Mouse (Mus musculus) neural tube, embryonic 12.5 days (tissue): Measurements from ENCODE around the gene Sv2c. TPM values are rescaled to one million over a fixed set of nuclear protein-coding genes. Genes with fewer than 3 reads are reported as not detected.

ENCODE experiments used
- ATAC-seq: fragments of 200-750 bp; cut with Nextera tagmentation; 2 replicates; pipeline ENCODE4 v1.8.0; 2017; ENCODE audit warnings: low read depth, mild to moderate bottlenecking, moderate TSS enrichment, moderate library complexity; ENCODE audit not compliant: low FRiP score
- H3K27ac ChIP-seq: fragments of 300-500 bp; sonication (generic); 2 replicates; pipeline ENCODE4 v1.5.1; 2016
- H3K27me3 ChIP-seq: fragments of 300-500 bp; sonication (generic); replicated peaks from 2 replicates; pipeline ENCODE4 v1.6.1; 2016; ENCODE audit warnings: mild to moderate bottlenecking
- H3K36me3 ChIP-seq: fragments of 300-500 bp; sonication (generic); 2 replicates; pipeline ENCODE4 v1.6.1; 2016; ENCODE audit warnings: mild to moderate bottlenecking
- H3K4me1 ChIP-seq: fragments of 300-500 bp; sonication (generic); 2 replicates; pipeline ENCODE4 v1.6.1; 2016
- H3K4me2 ChIP-seq: fragments of 300-500 bp; sonication (generic); replicated peaks from 2 replicates; pipeline ENCODE4 v1.6.1; 2016; ENCODE audit warnings: mild to moderate bottlenecking
- H3K4me3 ChIP-seq: fragments of 300-500 bp; sonication (generic); 2 replicates; pipeline ENCODE4 v1.5.1; 2016
- H3K9ac ChIP-seq: fragments of 300-500 bp; sonication (generic); 2 replicates; pipeline ENCODE4 v1.6.1; 2016; ENCODE audit warnings: mild to moderate bottlenecking
- H3K9me3 ChIP-seq: fragments of 300-500 bp; sonication (generic); 2 replicates; pipeline ENCODE4 v1.6.1; 2016; ENCODE audit warnings: mild to moderate bottlenecking
- WGBS: fragments of 180-500 bp; shearing (Covaris S2); methylation state at CpG from one replicate; pipeline ENCODE4 v1.1.7; 2016; 5-methylcytosine and 5-hydroxymethylcytosine counted together
- polyA plus RNA-seq: library from polyadenylated mRNA; unstranded; fragments of >200 nt; fragmentation: Nextera tagmentation; extraction: Ambion mirVana; gene quantifications from 2 replicates; pipeline ENCODE4 v1.2.1, GENCODE M21; 2016

Sv2c gene
- polyA plus RNA-seq, 1 experiment from 2014 or later = 16.4 TPM

- no peaks in the 10 kb centered on the region for H3K27me3 ChIP-seq
- H3K4me1 ChIP-seq = peaks cover 23% of the 10 kb centered on the region
- ATAC-seq = no peak
- 91% methylated on average over 1 of the region's 1 CpGs for WGBS
- no peak overlapping the region for H3K4me2 ChIP-seq
- H3K9ac ChIP-seq = no peak overlapping the region
- H3K36me3 ChIP-seq = no peaks in the 10 kb centered on the region
- no peaks in the 10 kb centered on the region for H3K9me3 ChIP-seq
- no peak overlapping the region for H3K27ac ChIP-seq
- H3K4me3 ChIP-seq = no peak overlapping the region
Observed at GRCm38 (mm10) chr13:95963671-95964070, 168.7 kb downstream of the Sv2c start.

DNA sequence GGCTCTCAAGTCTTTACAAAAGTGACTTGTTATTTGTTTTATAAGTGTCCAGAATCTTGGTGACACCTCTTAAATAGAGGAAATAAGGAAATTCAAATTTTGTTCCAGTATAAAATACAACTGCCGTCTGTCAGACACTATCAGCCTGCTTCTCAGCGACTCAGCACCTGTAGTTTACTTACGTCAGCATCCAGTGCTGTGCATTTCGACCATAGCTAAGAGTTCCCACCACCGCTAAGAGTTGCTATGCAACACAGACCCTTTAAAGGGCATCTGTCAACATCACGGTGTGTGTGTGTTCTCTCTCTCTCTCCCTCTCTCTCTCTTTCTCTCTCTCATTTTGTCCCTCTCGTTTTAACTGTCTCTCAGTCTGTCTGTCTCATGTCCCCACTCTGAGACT, 170.5 kb downstream of the Sv2c start:
- Histone ChIP-seq H3K27ac (no peak overlapping the region), H3K27me3 (no peaks in the 10 kb centered on the region), H3K4me1 (peaks cover 23% of the 10 kb centered on the region), H3K36me3 (no peaks in the 10 kb centered on the region), H3K4me3 (no peak overlapping the region), H3K9me3 (no peaks in the 10 kb centered on the region), H3K9ac (no peak overlapping the region), H3K4me2 (peak overlapping the region; percentile 69)
- peak; percentile 45; the same call in 1 of the 2 replicates for ATAC-seq
- WGBS = 22% methylated on average over 7 of the region's 7 CpGs

GRCm38 (mm10) chr13:95961191-95961791, 171.1 kb downstream of the Sv2c start:
- Histone ChIP-seq H3K4me1 (peaks cover 23% of the 10 kb centered on the region), H3K27ac (no peak overlapping the region)

DNA sequence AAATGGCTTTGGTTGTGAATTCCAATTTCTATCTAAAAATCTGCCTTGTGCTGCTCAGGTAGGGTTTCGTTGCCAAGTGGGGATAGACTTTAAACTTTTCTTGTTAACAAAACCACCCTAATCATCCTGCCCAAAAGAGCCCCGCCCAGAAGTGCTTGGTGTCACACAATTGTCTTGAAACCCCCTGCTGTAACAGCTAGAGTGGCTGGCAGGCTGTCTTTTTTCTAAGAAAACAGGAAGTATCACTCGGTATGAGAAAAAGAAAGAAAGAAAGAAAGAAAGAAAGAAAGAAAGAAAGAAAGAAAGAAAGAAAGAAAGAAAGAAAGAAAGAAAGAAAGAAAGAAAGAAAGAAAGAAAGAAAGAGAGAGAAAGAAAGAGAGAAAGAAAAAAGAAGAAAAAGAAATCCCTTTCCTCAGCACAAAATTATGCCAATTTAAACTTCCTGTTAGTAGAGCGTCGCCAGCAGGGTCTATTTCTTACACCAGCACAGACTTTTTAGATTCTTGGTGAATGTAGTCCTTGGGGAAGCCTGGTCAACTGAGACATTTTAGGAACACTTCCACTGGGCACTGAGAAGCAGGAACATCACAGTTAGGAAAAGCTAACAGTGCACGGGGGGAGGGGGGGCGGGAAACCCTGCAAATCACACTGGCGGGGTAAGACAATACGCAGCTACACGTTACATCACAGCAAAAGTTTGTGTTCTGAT, 171.7 kb downstream of the Sv2c start:
- Histone ChIP-seq H3K27me3 (no peaks in the 10 kb centered on the region), H3K4me2 (peak overlapping the region; percentile 69), H3K9ac (peak overlapping the region; percentile 19; the same call in 1 of the 2 replicates), H3K9me3 (no peaks in the 10 kb centered on the region), H3K4me1 (peaks cover 23% of the 10 kb centered on the region), H3K36me3 (no peaks in the 10 kb centered on the region), H3K4me3 (peak overlapping the region; percentile 34; the same call in 1 of the 2 replicates), H3K27ac (no peak overlapping the region)
- ATAC-seq = peak; percentile 1; the same call in 1 of the 2 replicates
- WGBS = 5% methylated on average over 10 of the region's 10 CpGs

More at GRCm38 (mm10) chr13:95961191-95961791, 171.1 kb downstream of the Sv2c start:
- peak; percentile 49 for ATAC-seq
- Histone ChIP-seq H3K36me3 (no peaks in the 10 kb centered on the region), H3K9ac (peak overlapping the region; percentile 19; the same call in 1 of the 2 replicates), H3K4me2 (peak overlapping the region; percentile 69), H3K4me3 (peak overlapping the region; percentile 34), H3K9me3 (no peaks in the 10 kb centered on the region), H3K27me3 (no peaks in the 10 kb centered on the region)
- 19% methylated on average over 29 of the region's 29 CpGs for WGBS

GRCm38 (mm10) chr13:95959651-95960476, 172.5 kb downstream of the Sv2c start:
- peaks cover 23% of the 10 kb centered on the region for H3K4me1 ChIP-seq

DNA sequence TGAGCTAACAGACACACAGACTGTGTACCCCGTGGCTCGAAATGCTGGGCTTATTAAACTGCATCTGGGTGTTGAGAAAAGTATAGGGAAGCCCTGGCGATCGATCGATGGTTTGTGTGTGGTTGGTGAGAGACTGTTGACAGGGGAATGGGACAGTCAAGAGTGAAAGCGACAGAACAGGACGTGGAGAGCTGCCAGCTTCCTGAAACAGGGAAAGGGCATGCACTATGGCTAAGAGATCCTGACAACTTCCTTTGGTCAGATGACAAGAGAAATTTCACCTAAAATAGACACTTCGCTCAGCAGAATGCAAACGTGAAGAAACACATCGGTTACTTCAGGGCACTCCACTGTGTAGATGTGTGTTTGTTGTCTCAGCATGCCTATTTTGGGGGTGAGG, 175.2 kb downstream of the Sv2c start:
- Histone ChIP-seq H3K4me1 (peaks cover 28% of the 10 kb centered on the region), H3K27me3 (no peaks in the 10 kb centered on the region), H3K4me2 (no peak overlapping the region), H3K9me3 (no peaks in the 10 kb centered on the region), H3K4me3 (no peak overlapping the region), H3K9ac (no peak overlapping the region), H3K27ac (no peak overlapping the region), H3K36me3 (no peaks in the 10 kb centered on the region)
- ATAC-seq = no peak
- WGBS = 90% methylated on average over 10 of the region's 10 CpGs

More at GRCm38 (mm10) chr13:95959651-95960476, 172.5 kb downstream of the Sv2c start:
- Histone ChIP-seq H3K9ac (no peak overlapping the region), H3K4me2 (peak overlapping the region; percentile 43), H3K4me3 (no peak overlapping the region), H3K36me3 (no peaks in the 10 kb centered on the region), H3K9me3 (no peaks in the 10 kb centered on the region), H3K27me3 (no peaks in the 10 kb centered on the region), H3K27ac (no peak overlapping the region)
- peak; percentile 30; the same call in 1 of the 2 replicates for ATAC-seq
- under 1% methylated on average over 14 of the region's 14 CpGs for WGBS

DNA sequence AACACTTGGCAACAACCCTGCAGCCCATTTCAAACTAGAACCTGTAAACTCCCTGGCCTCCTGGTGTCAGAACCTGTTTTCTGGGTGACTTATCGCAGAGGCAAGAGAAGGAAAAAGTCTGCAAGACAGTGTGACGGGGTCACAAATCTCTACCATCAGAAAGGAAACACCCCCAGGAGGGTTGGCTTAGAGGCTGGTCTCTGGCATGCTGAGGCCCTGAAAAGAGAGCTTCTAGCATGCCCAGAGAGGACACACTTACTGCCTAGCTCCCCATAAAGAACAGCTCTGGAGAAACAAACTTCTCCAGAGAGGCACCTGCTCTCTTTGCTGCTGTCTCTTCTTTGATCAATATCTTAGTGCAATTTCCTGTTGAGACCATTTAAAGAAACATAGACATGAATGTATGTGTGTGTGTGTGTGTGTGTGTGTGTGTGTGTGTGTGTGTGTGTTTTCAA, 176.0 kb downstream of the Sv2c start:
- Histone ChIP-seq H3K4me3 (no peak overlapping the region), H3K36me3 (no peaks in the 10 kb centered on the region), H3K27me3 (no peaks in the 10 kb centered on the region), H3K27ac (no peak overlapping the region), H3K4me1 (peaks cover 23% of the 10 kb centered on the region), H3K9me3 (no peaks in the 10 kb centered on the region), H3K4me2 (no peak overlapping the region), H3K9ac (no peak overlapping the region)
- WGBS = 90% methylated on average over 2 of the region's 2 CpGs
- no peak for ATAC-seq

DNA sequence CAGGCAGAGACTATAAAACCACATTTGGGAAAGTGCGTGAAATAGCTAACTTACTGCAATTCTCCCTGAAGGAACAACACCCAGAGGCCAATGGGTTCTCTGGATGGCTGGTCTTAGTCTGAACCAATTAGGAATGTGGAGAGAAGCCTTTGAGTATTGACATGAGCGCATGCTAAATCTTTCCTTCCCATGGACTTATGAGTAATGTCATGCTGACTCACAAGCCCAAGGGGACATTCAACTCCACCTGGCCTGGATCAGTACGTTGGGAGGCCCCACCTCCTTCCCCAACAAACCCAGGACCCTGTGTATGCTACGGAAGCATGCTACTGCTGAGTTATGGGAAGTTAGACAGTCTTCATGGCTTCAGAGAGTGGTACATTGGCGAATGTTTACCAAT, 177.2 kb downstream of the Sv2c start:
- Histone ChIP-seq H3K36me3 (no peaks in the 10 kb centered on the region), H3K9me3 (no peaks in the 10 kb centered on the region), H3K27ac (no peak overlapping the region), H3K27me3 (no peaks in the 10 kb centered on the region), H3K4me2 (no peak overlapping the region), H3K9ac (no peak overlapping the region), H3K4me3 (no peak overlapping the region), H3K4me1 (peaks cover 14% of the 10 kb centered on the region)
- ATAC-seq = no peak
- 90% methylated on average over 5 of the region's 5 CpGs for WGBS

GRCm38 (mm10) chr13:95953636-95954035, 178.7 kb downstream of the Sv2c start:
- H3K27ac ChIP-seq = no peak overlapping the region
- H3K27me3 ChIP-seq = no peaks in the 10 kb centered on the region
- H3K4me1 ChIP-seq = 0 out of 2 replicates have a peak, but pooled peaks cover 4% of the 10 kb centered on the region
- no peaks in the 10 kb centered on the region for H3K9me3 ChIP-seq
- H3K9ac ChIP-seq = no peak overlapping the region
- ATAC-seq = no peak
- 58% methylated on average over 4 of the region's 4 CpGs for WGBS
- H3K36me3 ChIP-seq = no peaks in the 10 kb centered on the region
- no peak overlapping the region for H3K4me3 ChIP-seq
- H3K4me2 ChIP-seq = no peak overlapping the region

GRCm38 (mm10) chr13:95952263-95952662, 180.1 kb downstream of the Sv2c start:
- no peaks in the 10 kb centered on the region for H3K36me3 ChIP-seq
- 82% methylated on average over 4 of the region's 4 CpGs for WGBS

GRCm38 (mm10) chr13:95951098-95951894, 181.1 kb downstream of the Sv2c start:
- no peak for ATAC-seq
- H3K27ac ChIP-seq = no peak overlapping the region
- WGBS = 67% methylated on average over 7 of the region's 7 CpGs
- no peaks in the 10 kb centered on the region for H3K27me3 ChIP-seq
- no peak overlapping the region for H3K4me3 ChIP-seq
- H3K9ac ChIP-seq = no peak overlapping the region
- H3K36me3 ChIP-seq = no peaks in the 10 kb centered on the region
- no peaks in the 10 kb centered on the region for H3K9me3 ChIP-seq
- H3K4me1 ChIP-seq = 0 out of 2 replicates have a peak, but pooled peaks cover 4% of the 10 kb centered on the region
- no peak overlapping the region for H3K4me2 ChIP-seq

More at GRCm38 (mm10) chr13:95952263-95952662, 180.1 kb downstream of the Sv2c start:
- Histone ChIP-seq H3K4me2 (no peak overlapping the region), H3K27ac (no peak overlapping the region), H3K9me3 (no peaks in the 10 kb centered on the region), H3K9ac (no peak overlapping the region), H3K4me3 (no peak overlapping the region), H3K27me3 (no peaks in the 10 kb centered on the region), H3K4me1 (0 out of 2 replicates have a peak, but pooled peaks cover 4% of the 10 kb centered on the region)
- no peak for ATAC-seq
